Mouse (Mus musculus) bone marrow macrophage, adult 2 months (primary cell): ENCODE results near the gene Slc26a8. TPM values are rescaled to one million over a fixed set of nuclear protein-coding genes. Genes with fewer than 3 reads are reported as not detected.

Experiments used
- H3K27ac ChIP-seq: 2 replicates; pipeline ENCODE4 v1.5.1; 2012; ENCODE audit warnings: low read depth, low read length; ENCODE audit not compliant: insufficient read depth
- H3K4me1 ChIP-seq: 2 replicates; pipeline ENCODE4 v1.6.1; 2012; ENCODE audit warnings: low read length; ENCODE audit not compliant: control insufficient read depth, insufficient read depth
- H3K4me3 ChIP-seq: 2 replicates; pipeline ENCODE4 v1.5.1; 2012; ENCODE audit warnings: mild to moderate bottlenecking, low read length, moderate library complexity; ENCODE audit not compliant: insufficient read depth
- CTCF ChIP-seq: IDR thresholded peaks from 2 replicates; pipeline ENCODE4 v1.5.1; 2012; ENCODE audit warnings: low read depth, mild to moderate bottlenecking, low read length, moderate library complexity
- POLR2A ChIP-seq: IDR thresholded peaks from 2 replicates; pipeline ENCODE4 v1.6.1; 2012; ENCODE audit warnings: mild to moderate bottlenecking, low read depth, low read length, borderline replicate concordance
- polyA plus RNA-seq: library from polyadenylated mRNA; stranded (reverse); fragments of >200 nt; gene quantifications from 2 replicates; pipeline ENCODE4 v1.2.4, GENCODE M21; 2012; ENCODE audit not compliant: missing spikeins, insufficient read depth, insufficient read length

The Slc26a8 gene
- polyA plus RNA-seq, 1 experiment = not detected

- TF ChIP-seq CTCF (no peak), POLR2A (no peak)
- Histone ChIP-seq H3K4me1 (peaks cover 9% of the 10 kb centered on the region), H3K27ac (no peak overlapping the region), H3K4me3 (no peak overlapping the region)
These were observed 43.8 kb downstream of the Slc26a8 start for GRCm38 (mm10) chr17:28646221-28646620.

- TF ChIP-seq CTCF (no peak), POLR2A (no peak)
- Histone ChIP-seq H3K4me1 (peaks cover 16% of the 10 kb centered on the region), H3K4me3 (no peak overlapping the region), H3K27ac (no peak overlapping the region)
These were observed 45.9 kb downstream of the Slc26a8 start for GRCm38 (mm10) chr17:28644112-28644511.

GRCm38 (mm10) chr17:28643697-28644096, 46.3 kb downstream of the Slc26a8 start:
- TF ChIP-seq CTCF (no peak), POLR2A (no peak)
- no peak overlapping the region for H3K27ac ChIP-seq
- peaks cover 19% of the 10 kb centered on the region for H3K4me1 ChIP-seq
- H3K4me3 ChIP-seq = no peak overlapping the region

DNA sequence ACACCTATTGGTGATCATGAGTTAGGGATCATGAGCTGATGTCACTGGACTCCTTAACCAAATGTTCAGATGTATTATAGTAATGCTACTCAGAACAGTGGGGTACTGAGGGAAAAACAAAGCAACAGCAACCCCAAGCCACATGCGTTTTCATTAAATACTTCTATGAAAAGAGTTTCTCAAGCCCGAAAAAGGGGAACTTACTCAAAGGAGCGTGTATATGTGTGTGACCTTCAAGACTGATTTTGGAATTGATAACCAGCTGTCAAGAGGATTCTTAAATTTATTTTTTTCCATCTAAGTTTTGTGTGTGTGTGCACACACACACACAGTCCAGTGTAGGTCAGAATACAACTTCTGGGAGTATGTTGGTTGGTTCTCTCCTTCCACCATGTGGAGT, 49.9 kb downstream of the Slc26a8 start:
- TF ChIP-seq CTCF (no peak), POLR2A (no peak)
- peaks cover 33% of the 10 kb centered on the region for H3K4me1 ChIP-seq
- H3K27ac ChIP-seq = no peak overlapping the region
- H3K4me3 ChIP-seq = no peak overlapping the region

GRCm38 (mm10) chr17:28637711-28638690, 52.0 kb downstream of the Slc26a8 start:
- H3K4me3 ChIP-seq = no peak overlapping the region
- peak overlapping the region; percentile 89 for H3K27ac ChIP-seq
- peaks cover 24% of the 10 kb centered on the region for H3K4me1 ChIP-seq
- no peak for TF ChIP-seq CTCF
- TF ChIP-seq POLR2A = no peak

GRCm38 (mm10) chr17:28635842-28636241, 54.2 kb downstream of the Slc26a8 start:
- H3K4me1 ChIP-seq = peaks cover 23% of the 10 kb centered on the region
- H3K27ac ChIP-seq = no peak overlapping the region
- TF ChIP-seq CTCF (no peak), POLR2A (no peak)
- H3K4me3 ChIP-seq = no peak overlapping the region

DNA sequence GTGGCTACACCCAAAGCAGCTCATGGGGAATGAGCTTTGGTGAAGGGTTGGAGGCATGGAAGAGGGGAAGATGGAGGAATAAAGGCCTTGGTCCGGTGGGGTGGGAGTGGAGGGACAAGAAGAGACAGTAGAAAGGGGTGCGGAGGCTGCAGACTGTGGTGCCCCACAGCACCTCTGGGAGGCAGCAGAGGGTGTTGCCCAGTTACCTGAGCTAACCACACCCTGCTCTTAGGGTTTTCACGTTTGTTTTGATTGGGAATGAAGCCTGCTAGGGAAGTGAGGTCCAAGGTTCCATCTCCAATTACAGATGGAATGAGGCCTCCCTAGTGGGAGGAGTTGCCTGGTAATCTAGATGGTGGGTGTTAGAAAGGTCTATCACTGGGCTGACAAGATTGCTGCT, 60.9 kb downstream of the Slc26a8 start:
- TF ChIP-seq CTCF (no peak), POLR2A (no peak)
- peaks cover 6% of the 10 kb centered on the region; the same call in 1 of the 2 replicates for H3K4me1 ChIP-seq
- H3K27ac ChIP-seq = no peak overlapping the region
- H3K4me3 ChIP-seq = no peak overlapping the region

- H3K4me3 ChIP-seq = no peak overlapping the region
- TF ChIP-seq CTCF (no peak), POLR2A (no peak)
These were observed 61.5 kb downstream of the Slc26a8 start for GRCm38 (mm10) chr17:28628248-28629124.

DNA sequence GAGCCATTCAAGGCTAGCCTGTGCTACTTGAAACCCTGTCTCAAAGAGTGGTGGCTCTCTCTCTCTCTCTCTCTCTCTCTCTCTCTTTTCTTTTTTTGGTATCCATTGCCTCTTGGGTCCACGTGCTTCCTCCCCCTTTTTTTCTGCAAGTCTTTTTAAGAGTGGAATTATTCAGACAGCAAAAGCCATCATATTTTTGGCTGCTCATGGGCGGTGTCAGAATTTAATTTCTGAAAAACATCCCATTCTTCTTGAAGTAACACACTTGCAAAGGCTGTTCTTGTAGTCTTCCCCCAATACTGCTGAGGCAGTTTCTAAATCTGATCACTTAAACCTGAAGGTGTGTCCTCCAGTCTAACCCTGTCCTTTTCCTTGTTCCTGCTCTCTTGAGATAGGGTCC, 63.1 kb downstream of the Slc26a8 start:
- TF ChIP-seq CTCF (no peak), POLR2A (no peak)
- Histone ChIP-seq H3K4me1 (peaks cover 8% of the 10 kb centered on the region; the same call in 1 of the 2 replicates), H3K27ac (no peak overlapping the region), H3K4me3 (no peak overlapping the region)

More at GRCm38 (mm10) chr17:28628248-28629124, 61.5 kb downstream of the Slc26a8 start:
- Histone ChIP-seq H3K27ac (no peak overlapping the region), H3K4me1 (peaks cover 6% of the 10 kb centered on the region; the same call in 1 of the 2 replicates)
